Mouse (Mus musculus) megakaryocyte, embryonic 14.5 days (primary cell): ENCODE measurements around the gene Apoc3.

ENCODE experiments used
- FLI1 ChIP-seq: IDR thresholded peaks from 2 replicates; pipeline ENCODE4 v1.6.1; 2012; ENCODE audit warnings: low read length, inconsistent platforms, mixed read lengths
- GATA1 ChIP-seq: IDR thresholded peaks from 3 replicates; pipeline ENCODE4 v1.6.1; 2012; ENCODE audit warnings: mixed read lengths, low read length, inconsistent platforms, borderline replicate concordance

DNA sequence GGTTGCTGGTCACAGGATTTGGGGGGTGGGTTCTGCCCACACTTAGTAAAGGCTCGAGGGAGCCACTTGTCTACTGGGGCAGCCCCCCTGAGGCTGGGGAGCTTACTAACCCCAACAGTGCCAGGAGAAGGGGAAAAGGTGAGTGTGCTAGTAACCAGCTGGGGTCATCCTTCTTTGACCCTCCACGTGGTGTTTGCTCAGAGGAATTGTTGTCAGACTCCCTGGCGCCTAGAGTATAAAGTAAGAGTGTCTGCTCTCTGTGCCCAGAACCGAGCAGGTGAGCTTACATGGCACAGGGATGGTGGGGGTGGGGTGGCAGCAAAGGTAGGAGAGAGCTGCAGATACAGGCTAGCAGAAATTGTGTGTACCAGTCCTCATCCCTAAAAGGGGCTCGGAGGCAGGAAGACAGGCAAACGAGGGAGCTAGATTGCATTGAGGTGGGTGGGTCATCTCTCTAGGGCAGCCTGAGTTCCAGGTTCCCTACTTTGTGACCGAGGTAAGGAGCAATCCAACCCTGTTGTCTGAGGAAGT is 33.0 kb upstream of the Apoc3 start, which contains the start of gene Apoa5:
- TF ChIP-seq GATA1, result no peak
- no peak for TF ChIP-seq FLI1
